Mouse (Mus musculus) stomach, postnatal 0 days (tissue): ENCODE results near the gene Otulinl.

ENCODE experiments used
- CTCF ChIP-seq: IDR thresholded peaks from 2 replicates; pipeline ENCODE4 v1.5.1; 2016; ENCODE audit warnings: antibody characterized with exemption, low read depth, mild to moderate bottlenecking, moderate library complexity
- EP300 ChIP-seq: optimal IDR thresholded peaks from 2 replicates; pipeline ENCODE3; 2016; ENCODE audit warnings: antibody characterized with exemption

DNA sequence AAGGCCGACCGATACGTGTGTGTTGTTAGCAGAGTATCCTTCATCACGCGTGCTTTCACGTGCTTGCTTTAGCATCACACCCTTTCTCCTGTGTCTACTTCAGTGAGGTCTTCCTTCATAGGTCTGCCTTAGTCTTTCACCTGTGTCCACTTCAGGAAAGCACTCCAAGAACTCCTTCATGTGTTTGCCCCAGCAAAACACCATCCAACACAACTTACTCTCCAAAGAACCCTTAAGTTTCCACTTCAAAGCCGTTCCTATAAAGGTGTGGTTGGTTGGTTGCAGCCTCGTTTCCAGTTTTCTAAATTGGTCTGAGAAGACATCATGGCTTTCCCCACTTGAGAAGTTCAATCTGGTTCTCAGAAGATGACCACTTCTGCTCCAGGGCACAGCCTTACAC is 34.7 kb downstream of the Otulinl start:
- TF ChIP-seq CTCF (no peak), EP300 (no peak)
